Mouse (Mus musculus) ES-Bruce4 (cell line): ENCODE results near the gene Lysmd2. TPM values are rescaled to one million over a fixed set of nuclear protein-coding genes. Genes with fewer than 3 reads are reported as not detected.

Experiments used
- H3K27ac ChIP-seq: 2 replicates; pipeline ENCODE4 v1.5.1; 2012; ENCODE audit warnings: low read length, inconsistent platforms; ENCODE audit not compliant: insufficient read depth
- H3K27me3 ChIP-seq: 2 replicates; pipeline ENCODE4 v1.6.1; 2012; ENCODE audit warnings: mild to moderate bottlenecking, low read length, inconsistent platforms; ENCODE audit not compliant: control insufficient read depth, poor library complexity, insufficient read depth, severe bottlenecking
- H3K36me3 ChIP-seq: 2 replicates; pipeline ENCODE4 v1.6.1; 2012; ENCODE audit warnings: inconsistent platforms, mild to moderate bottlenecking, low read length, moderate library complexity; ENCODE audit not compliant: control insufficient read depth, poor library complexity, insufficient read depth, severe bottlenecking
- H3K4me1 ChIP-seq: one replicate; pipeline ENCODE4 v1.8.1; 2011; ENCODE audit warnings: low read length; ENCODE audit not compliant: control insufficient read depth, insufficient read depth
- H3K4me3 ChIP-seq: 2 replicates; pipeline ENCODE4 v1.5.1; 2011; ENCODE audit warnings: low read depth, mild to moderate bottlenecking, low read length
- H3K9ac ChIP-seq: 2 replicates; pipeline ENCODE4 v1.6.1; 2012; ENCODE audit warnings: low read depth, mild to moderate bottlenecking, inconsistent platforms; ENCODE audit not compliant: poor library complexity, severe bottlenecking
- H3K9me3 ChIP-seq: replicated peaks from 2 replicates; pipeline ENCODE4 v1.6.1; 2012; ENCODE audit warnings: mild to moderate bottlenecking, low read length, inconsistent platforms; ENCODE audit not compliant: control insufficient read depth, poor library complexity, insufficient read depth, severe bottlenecking
- CTCF ChIP-seq: IDR thresholded peaks from one replicate; pipeline ENCODE4 v1.8.1; 2011; ENCODE audit warnings: low read depth, low read length
- EP300 ChIP-seq: IDR thresholded peaks from 2 replicates; pipeline ENCODE4 v1.6.1; 2011; ENCODE audit warnings: low read depth, low read length; ENCODE audit not compliant: insufficient read depth
- POLR2A ChIP-seq: IDR thresholded peaks from one replicate; pipeline ENCODE4 v1.8.1; 2011; ENCODE audit warnings: low read length; ENCODE audit not compliant: insufficient read depth
- polyA plus RNA-seq: library from polyadenylated mRNA; stranded (reverse); fragments of >200 nt; gene quantifications from 2 replicates; pipeline ENCODE4 v1.2.4, GENCODE M21; 2011; ENCODE audit warnings: low read depth; ENCODE audit not compliant: missing spikeins, insufficient read depth, insufficient read length

Lysmd2 gene
- polyA plus RNA-seq, 1 experiment = 8.3 TPM

DNA sequence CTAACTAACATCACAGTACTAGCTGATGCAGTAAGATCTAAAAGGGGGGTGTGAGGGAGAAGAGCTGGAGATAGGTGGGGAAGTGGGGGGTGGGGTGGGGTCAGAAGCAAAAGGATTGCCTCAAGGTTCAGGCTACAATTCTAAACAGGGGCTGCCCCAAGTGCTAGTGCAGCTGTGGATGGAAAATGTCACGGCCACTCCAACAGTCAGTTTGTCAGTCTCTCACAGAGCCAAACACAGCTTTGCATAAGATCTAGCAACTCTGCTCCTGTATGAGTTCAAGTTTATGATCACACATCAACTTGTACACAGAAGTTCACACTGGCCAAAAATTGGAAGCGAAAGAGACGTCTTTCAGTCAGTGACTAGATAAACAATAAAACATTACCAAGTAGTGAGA is 4.1 kb upstream of the Lysmd2 start:
- Histone ChIP-seq H3K9me3 (no peaks in the 10 kb centered on the region), H3K4me3 (no peak overlapping the region), H3K4me1 (no peaks in the 10 kb centered on the region), H3K27me3 (no peaks in the 10 kb centered on the region), H3K36me3 (no peaks in the 10 kb centered on the region), H3K9ac (no peak overlapping the region), H3K27ac (no peak overlapping the region)
- TF ChIP-seq POLR2A (no peak), CTCF (no peak), EP300 (no peak)

- no peaks in the 10 kb centered on the region; the same call in 1 of the 2 replicates for H3K27me3 ChIP-seq
- no peak overlapping the region for H3K27ac ChIP-seq
- TF ChIP-seq POLR2A (no peak), EP300 (no peak), CTCF (no peak)
Measured at GRCm38 (mm10) chr9:75624983-75625555, 472 bp upstream of the Lysmd2 start.

DNA sequence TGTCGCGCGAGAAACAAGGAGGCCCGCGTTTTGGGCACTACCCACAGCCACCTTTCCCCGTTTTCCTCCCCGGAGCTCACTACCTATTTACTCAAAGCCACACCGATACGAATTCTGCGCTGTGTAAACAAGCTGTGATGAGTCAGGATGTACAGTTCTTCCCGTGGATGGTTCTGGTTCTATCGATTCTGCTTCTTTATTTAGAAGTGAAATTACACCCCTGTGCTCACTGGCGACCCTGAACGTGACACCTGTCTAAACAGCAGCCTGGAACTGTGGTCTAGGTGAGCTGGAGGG is 715 bp downstream of the Lysmd2 start:
- H3K27ac ChIP-seq = no peak overlapping the region
- no peaks in the 10 kb centered on the region for H3K4me1 ChIP-seq
- H3K36me3 ChIP-seq = no peaks in the 10 kb centered on the region
- peak overlapping the region; percentile 79 for H3K4me3 ChIP-seq
- H3K27me3 ChIP-seq = no peaks in the 10 kb centered on the region; the same call in 1 of the 2 replicates
- peak overlapping the region; percentile 90 for H3K9ac ChIP-seq
- H3K9me3 ChIP-seq = no peaks in the 10 kb centered on the region
- TF ChIP-seq POLR2A (no peak), CTCF (no peak), EP300 (no peak)

More at GRCm38 (mm10) chr9:75624983-75625555, 472 bp upstream of the Lysmd2 start:
- H3K9me3 ChIP-seq = no peaks in the 10 kb centered on the region
- H3K4me3 ChIP-seq = peak overlapping the region; percentile 79
- no peaks in the 10 kb centered on the region for H3K36me3 ChIP-seq
- no peaks in the 10 kb centered on the region for H3K4me1 ChIP-seq
- peak overlapping the region; percentile 90 for H3K9ac ChIP-seq

DNA sequence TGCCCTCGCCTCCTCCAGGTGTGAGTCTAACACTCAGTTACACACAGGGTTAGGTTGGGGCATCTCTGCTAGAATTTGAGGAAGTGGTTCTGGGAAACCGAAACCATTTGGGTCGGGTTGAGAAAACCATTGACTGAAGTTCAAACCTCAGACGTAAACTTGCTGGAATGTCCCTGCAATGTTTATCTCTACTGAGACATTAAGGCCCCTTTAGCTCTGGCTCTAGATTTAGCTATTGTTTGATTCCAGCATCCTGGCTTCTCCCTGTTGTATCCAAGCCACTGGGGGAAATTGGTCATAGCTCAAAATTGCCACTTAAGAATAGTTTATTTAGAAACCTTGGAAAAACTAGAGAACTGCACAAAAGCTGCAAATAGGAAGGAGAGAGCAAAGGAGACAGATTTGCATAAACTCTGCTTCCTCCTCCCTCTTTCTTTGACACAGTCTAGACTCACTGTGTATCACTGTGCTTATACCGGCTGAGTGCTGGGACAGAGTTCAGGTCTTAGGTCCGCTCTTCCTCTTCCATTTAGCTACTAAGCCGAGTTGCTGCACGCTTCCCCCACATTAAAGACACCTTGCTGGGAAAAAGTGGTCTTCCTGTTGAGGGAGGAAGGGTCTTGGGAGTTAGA is 5.4 kb downstream of the Lysmd2 start:
- no peak overlapping the region for H3K4me3 ChIP-seq
- no peaks in the 10 kb centered on the region for H3K4me1 ChIP-seq
- no peak overlapping the region for H3K9ac ChIP-seq
- no peak overlapping the region for H3K27ac ChIP-seq
- H3K36me3 ChIP-seq = no peaks in the 10 kb centered on the region
- H3K9me3 ChIP-seq = no peaks in the 10 kb centered on the region
- no peak for TF ChIP-seq CTCF
- TF ChIP-seq EP300 = no peak
- no peak for TF ChIP-seq POLR2A
- H3K27me3 ChIP-seq = no peaks in the 10 kb centered on the region; the same call in 1 of the 2 replicates

DNA sequence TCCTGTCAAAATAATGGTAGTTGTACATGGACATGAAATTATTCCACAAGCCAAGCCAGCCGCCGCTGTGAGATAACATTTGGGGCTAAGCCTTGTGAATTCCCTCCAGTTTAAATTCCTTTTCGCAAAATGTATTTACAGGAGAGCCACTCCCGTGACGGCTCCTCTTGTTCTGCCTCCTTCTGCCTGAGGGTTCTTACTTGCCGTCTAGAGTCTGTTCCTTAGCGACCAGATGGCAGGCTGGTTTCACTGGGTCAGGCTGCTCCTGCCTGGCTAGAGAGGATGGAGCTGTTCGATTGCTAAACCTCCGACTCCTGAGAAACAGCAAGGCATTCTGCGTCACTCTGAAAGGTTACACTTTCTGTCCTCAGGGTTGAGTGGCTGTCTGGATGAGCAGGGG is 6.6 kb downstream of the Lysmd2 start:
- Histone ChIP-seq H3K36me3 (no peaks in the 10 kb centered on the region), H3K9me3 (no peaks in the 10 kb centered on the region), H3K9ac (no peak overlapping the region), H3K27me3 (no peaks in the 10 kb centered on the region), H3K4me3 (no peak overlapping the region), H3K4me1 (no peaks in the 10 kb centered on the region), H3K27ac (no peak overlapping the region)
- TF ChIP-seq CTCF (no peak), POLR2A (no peak), EP300 (no peak)

DNA sequence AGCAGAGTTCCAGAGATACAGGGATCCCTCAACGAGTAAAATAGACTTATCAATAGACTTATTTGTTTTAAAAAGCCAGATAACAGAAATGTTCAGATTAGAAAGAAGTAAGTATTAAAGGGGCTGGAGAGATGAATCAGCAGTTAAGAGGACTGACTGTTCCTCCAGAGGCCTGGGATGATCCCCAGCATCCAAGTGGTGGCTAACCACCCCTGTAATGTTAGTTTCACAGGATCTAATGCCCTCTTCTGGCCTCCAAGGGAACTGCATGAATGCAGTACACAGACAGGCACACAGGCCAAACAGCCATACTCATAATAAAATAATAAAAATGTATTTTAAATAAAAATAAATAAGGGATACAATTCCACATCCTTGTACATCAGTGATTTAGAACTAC is 7.4 kb downstream of the Lysmd2 start:
- Histone ChIP-seq H3K36me3 (no peaks in the 10 kb centered on the region), H3K9me3 (no peaks in the 10 kb centered on the region), H3K9ac (no peak overlapping the region), H3K27me3 (no peaks in the 10 kb centered on the region), H3K4me1 (no peaks in the 10 kb centered on the region), H3K27ac (no peak overlapping the region), H3K4me3 (no peak overlapping the region)
- TF ChIP-seq POLR2A = no peak
- TF ChIP-seq EP300 = no peak
- TF ChIP-seq CTCF = peak; percentile 28
